Mouse (Mus musculus) lung, postnatal 0 days (tissue): ENCODE measurements around the gene Hoxa13.

Experiments used
- CTCF ChIP-seq: IDR thresholded peaks from 2 replicates; pipeline ENCODE4 v1.5.1; 2016; ENCODE audit warnings: antibody characterized with exemption, mild to moderate bottlenecking
- EP300 ChIP-seq: IDR thresholded peaks from 2 replicates; pipeline ENCODE4 v1.6.1; 2016; ENCODE audit warnings: antibody characterized with exemption, mild to moderate bottlenecking, control low read depth

DNA sequence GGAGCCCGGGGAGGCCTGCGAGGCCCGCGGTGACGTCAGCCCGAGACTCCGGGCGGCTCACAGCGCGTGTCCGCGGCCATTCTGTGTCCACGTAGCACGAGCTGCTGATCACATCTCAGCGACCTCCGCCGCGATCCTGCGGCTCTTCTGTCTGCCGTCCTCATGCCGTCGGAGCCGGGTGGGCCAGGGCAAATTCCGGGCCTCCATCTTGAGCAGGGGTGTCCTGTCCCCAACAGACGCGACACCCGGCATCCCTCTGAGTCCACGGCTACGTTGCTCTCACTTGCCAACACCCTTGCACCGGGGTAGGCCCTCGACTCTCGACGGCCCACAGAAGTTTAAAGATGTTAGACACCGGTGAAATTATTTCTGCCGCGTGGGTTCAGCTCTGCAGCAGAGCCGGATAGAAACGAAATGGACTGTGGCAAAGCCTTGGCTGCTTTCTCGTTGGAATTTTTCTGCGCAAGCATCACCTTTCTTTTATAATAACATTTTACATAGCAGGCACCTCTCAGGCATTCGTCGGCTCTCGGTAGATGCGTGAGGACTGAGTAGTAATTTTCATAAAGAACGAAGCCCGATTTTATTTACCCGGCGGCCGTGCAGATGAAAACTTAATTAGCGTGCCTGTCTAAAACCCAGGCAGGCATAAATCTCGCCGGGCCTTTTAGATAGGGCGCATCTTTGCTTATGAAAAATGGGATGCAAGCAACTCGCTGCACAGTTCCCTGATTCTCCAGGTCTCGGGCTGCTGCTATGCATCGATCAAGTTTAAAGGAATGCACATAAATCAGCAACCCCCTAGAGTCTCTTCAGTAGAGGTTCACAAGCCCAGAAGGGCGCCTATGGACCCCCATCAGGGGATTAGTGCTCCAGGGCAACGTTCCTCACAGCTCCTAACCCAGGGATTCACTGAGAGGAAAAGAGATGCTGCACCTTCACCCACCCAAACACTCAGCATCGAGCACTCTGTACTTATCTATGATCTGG, 6.9 kb downstream of the Hoxa13 start:
- TF ChIP-seq CTCF (no peak), EP300 (no peak)
